Mouse (Mus musculus) small intestine, adult 2 months (tissue): ENCODE results near the gene Msantd3.

Experiments
- CTCF ChIP-seq: fragments of 200-500 bp; IDR thresholded peaks from 2 replicates; pipeline ENCODE4 v1.5.1; 2012; ENCODE audit warnings: low read depth, mild to moderate bottlenecking, control low read depth, inconsistent platforms, low read length, moderate library complexity, mixed read lengths; ENCODE audit not compliant: insufficient replicate concordance, insufficient read length; ENCODE audit errors: extremely low read depth
- POLR2A ChIP-seq: fragments of 200-500 bp; IDR thresholded peaks from 2 replicates; pipeline ENCODE4 v1.6.1; 2012; ENCODE audit warnings: low read depth, mild to moderate bottlenecking, control low read depth, inconsistent platforms, low read length, moderate library complexity

GRCm38 (mm10) chr4:48536275-48536674, 3.5 kb upstream of the Msantd3 start:
- TF ChIP-seq CTCF (no peak), POLR2A (no peak)
